Mouse (Mus musculus) ovary, adult 18-20 months (tissue): ENCODE measurements around the gene Cops3.

Experiments
- DNase-seq: peaks from one replicate; pipeline ENCODE4 v3.0.0; 2022; ENCODE audit warnings: low spot score, mixed read lengths

The Cops3 gene

DNA sequence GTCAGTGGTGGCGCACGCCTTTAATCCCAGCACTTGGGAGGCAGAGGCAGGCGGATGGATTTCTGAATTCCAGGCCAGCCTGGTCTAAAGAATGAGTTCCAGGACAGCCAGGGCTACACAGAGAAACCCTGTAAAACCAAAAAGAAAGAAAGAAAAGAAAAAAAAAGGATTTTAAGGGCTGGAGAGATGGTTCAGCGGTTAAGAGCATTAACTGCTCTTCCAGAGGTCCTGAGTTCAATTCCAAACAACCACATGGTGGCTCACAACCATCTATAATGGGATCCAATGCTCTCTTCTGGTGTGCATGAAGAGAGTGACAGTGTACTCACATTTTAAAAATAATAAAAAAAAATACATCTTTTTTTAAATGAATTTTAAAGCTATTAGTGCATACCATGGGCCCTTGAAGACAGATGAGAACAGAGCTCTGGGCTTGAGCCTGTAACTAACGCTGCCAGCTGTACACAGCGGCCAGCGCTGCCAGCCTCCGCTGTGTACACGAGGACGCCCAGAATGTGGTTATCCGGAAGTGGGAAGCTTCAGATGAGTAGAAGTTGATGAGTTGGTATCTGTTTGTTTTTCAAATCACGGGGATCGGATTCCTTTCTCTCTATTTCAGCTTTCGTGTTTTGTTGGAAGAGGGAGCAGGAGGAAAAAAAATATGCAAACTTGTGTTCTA, 29.0 kb downstream of the Cops3 start:
- no peak for DNase-seq

DNA sequence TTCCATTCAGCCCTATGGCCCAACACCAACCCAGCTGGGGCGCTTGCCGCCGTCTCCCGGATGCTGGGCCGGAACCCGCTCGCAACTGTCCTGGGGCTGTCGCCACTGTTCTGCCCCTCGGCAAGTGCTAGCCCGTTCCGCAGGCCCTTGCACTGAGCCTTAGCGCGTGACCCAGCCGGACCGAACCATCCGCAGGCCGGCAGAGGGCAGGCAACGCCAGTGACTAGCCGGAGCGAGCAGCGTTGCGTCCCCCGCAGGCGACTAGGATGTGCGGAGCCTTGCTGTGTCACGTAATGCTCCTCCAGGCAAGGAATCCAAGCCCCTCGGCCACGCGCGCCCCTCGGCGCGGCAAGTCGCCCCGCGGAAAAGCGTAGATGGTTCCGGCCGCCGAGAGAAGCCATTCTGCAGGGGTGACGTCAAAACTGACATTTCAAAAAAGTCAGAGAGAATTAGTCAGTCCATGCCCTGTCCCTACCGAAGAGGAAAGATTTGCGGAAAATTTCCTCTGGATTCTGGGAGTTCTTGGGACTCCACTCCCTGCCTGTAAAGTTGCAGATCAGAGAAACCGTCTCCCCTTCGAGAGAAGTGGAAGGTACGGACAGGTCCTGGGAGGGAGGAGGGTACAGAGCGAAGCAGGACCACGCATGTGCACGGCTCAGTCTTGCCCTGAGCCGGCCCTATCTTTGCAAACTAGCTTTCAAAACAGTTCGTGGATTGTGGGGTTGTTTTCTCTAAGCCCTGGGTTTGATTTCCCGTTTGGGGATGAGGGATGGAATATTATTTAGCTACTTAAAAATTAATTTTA, 29.8 kb downstream of the Cops3 start, which contains the start of gene Flcn:
TSS of gene Flcn (minus strand) at position 347 of the 805 bp plus-strand sequence.
- DNase-seq: peak; percentile 72

DNA sequence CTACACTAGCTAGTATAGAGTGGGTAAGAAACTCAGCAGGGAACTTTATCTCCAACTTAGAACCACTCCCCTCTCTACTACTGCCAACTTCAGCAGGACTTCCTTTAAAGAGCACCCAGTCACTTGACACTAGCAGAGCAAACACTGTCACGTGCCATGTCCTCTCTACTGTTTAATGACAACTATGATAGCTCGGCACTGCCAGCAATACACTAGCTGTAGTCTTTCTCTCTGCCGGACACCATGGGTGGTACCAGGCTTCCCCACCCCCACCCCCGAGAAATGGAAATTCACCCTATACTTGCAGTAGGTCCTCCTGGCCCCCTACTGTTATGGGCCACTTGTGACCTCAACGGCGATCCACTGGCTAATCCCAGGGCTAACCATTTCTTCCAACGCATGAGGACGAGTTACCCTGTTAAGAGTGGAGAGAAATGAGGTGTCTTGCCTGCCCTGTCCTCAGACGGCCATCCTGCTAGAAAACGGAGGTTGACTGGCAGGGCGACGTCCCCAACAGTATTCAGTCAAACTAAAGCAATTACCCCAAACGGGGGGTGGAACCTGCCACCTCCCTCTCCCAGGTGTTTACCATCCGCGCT, 30.5 kb downstream of the Cops3 start:
- no peak for DNase-seq

DNA sequence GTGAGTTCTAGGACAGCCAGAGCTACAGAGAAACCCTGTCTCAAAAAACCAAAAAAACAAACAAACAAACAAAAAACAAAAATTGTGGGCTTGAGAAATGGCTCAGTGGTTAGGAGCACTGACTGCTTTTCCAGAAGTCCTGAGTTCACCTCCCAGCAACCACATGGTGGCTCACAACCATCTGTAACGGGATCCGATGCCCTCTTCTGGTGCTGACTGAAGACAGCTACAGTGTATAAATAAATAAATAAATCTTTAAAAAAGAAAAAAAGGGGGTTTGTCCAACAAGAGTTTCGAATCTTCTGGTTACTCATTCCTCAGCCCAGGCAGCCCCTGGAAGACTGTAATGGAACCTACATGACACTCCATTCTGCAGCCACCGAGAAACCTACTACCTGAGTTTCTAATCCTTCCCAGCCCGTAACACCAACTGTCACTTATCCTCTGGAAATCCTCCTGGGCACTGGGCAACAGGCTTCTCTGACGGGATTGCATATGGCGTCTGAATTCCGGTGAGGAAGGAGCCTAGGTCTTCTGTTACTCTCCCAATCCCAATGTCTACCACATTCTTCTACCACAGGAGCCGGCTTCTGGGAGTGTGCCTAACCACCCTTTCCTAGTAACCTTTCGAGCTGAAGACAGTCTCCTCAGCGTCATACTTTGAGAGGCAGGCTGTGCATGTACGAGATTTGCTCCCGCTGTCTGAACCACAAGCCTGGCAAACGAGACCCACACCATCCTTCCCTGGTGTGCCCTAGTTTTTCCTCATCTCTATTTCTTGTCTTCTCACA, 31.3 kb downstream of the Cops3 start:
- DNase-seq: no peak

DNA sequence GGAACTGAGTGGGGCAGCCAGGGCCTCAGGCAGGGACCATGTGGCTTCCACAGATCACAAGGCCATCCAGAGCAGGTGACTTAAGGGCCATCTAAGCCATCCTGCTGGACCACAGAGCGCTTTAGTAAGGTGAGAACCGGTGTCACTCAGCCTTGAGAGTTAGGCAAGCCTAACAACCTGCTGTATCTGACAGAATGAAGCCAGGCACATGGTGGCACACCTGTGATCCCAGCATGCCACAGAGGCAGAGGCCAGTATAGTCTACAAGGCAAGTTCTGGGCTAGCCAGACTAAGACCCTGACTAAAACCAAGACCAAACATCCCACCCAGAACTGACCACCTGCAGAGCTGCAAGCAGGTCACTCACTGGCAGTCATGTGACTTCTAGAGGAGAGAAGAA, 34.0 kb downstream of the Cops3 start:
- no peak for DNase-seq

DNA sequence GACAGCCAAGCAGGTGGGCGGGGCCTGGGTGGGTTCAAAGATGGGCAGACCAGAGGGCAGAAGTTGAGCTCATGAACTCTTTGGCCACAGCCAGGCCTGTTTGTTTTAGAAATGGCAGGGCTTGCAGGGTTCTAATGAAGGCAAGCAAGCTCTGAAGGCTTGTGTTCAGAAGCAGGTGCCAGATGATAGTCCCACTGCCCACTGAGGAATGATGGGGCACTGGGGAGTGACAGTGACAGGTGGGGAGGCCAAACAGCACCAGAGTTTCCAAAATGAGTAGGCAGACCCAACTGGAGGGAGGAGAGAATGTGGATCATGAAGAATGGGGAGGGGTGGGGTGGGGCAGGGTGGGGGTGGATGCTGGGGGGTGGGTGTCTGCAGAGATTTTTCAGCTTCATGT, 34.4 kb downstream of the Cops3 start:
- no peak for DNase-seq

DNA sequence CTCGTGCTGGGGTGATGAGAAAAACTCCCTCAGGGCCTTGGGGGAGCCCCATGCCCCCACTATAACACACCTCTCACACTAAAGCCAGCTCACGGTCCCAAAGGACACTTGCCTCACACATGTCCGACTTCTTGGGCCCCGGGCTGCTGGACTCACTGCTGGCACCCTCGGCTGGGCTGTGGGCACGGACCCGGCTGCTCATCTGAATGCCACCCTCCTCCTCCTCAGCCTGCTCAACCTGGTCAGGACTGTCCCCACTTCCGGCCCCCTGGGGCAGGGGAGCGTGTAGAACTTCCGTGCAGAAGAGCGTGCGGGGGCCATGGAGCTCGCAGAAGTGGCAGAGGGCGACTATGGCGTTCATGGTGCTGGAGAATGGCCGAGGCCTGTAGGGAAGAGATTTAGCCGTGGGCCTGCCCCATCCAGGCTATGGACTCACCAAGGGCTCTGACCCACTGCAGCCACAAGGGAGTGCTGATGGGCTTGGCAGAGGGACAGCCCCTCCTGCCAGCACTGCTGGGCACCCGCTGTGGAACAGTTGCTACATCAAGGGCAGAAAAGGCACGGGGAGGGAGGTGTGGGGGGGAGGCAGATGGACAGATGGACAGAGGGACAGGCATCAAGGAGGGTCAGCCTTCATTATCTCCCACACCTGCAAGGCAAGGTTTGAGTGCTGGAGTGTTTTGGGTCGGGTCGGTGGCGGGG, 35.1 kb downstream of the Cops3 start:
- no peak for DNase-seq

DNA sequence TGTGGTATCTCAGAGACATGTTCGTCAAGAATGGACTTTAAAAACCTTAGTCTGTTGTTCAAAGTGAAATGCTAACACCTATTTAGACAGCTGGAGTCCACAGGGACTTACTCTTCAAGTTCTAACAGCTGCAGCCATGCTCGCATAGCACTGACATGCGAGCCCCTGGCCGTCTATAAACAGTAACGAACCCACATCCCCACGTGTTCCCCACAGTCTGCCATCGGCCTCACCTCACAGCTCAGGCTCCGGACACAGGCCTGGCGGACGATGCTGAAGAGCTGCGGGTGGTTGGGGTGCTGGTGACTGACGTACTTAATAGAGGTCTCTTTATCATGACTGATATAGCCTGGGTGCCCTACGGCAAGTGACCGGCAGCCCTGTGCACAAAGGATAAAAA, 36.1 kb downstream of the Cops3 start:
- DNase-seq: no peak

DNA sequence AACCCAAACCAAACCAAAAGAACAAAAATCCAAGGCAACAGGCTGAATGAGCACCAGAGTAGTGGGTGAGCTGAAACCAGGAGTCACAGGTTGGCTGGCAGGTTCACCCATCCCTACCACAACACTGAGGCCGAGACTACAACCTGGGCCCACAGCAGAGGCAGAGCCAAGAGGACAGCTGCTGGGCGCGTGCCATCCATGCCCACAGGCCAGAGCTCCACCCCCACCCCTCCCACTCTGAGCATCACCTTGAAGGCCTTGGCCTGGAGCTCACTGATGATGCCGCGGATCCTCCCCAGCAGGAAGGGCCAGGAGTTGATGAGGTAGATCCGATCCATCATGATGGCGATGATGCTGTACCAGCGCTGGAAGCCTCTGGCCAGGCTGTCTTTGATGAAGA, 37.8 kb downstream of the Cops3 start:
- DNase-seq: no peak

DNA sequence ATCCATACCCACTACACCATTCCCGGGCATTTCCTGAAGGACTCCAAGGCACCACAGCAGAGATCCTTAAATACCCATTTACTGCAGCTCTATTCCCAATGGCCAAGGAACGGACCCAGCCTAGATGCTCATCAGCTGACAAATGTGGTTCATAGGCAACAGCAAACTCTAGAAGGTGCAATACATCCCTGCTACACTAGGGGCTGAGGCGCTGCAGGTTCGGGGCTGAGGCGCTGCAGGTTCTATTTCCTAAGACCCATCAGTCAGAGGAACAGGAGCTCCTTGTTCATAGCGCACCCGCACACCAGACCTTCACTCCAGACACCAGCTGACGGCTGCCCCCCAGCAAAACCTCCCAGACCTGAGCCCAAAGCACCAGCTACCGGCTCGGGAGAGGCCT, 39.2 kb downstream of the Cops3 start:
- DNase-seq: no peak

DNA sequence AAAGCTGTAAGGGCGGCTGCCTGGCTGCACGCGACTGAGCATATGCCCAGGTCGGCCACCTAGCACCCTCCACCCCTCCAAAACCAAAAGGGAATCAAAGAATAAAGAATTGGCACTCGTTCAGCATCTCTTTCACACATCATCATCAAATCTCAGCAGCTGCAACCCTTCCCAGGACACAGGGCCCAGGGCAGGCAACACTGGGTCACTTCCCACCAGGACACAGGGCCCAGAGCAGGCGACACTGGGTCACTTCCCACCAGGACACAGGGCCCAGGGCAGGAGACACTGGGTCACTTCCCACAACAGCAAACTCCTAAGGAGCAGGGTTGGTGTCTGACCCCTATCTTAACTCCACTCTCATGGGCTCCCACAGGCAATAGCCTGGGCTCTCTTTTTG, 46.2 kb downstream of the Cops3 start:
- no peak for DNase-seq

DNA sequence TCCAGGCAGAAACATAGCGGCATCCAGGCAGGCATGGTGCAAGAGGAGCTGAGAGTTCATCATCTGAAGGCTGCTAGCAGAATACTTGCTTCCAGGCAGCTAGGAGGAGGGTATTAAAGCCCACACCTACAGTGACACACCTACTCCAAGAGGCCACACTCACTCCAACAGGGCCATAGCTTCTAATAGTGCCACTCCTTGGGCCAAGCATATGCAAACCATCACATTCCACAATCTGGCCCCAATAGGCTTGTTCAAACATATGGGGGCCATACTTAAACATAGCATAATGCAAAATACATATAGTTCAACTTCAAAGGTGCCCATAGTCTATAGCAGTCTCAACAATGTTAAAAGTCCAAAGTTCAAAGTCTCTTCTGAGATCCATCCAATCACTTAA, 50.3 kb downstream of the Cops3 start:
- DNase-seq: no peak

DNA sequence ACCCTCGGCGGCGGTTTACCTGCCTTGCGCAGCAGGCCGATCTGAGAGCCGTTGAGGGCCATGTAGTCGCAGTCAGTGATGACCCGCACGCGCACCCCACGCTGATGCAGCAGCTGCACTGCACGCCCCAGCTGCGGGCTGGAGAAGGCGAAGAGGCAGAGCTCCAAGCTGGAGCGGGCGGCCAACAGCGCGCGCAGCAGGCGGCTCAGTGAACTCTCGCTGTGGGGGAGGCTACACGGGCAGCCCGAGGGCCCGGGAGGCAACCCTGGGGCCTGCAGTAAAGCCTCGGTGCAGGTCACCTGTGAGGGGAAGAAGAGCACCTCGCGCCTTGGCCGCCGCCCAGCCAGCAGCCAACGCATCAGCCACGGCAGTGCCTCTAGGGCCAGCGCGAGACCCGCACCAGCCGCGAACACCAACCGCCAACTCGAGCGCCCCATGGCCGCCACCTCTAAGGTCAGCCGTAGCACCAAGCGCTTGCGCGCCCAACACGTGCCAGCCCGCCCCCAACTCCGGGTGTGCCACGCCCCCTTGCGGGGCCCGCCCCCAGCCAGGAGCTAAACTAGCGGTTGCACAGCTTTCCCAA, 52.3 kb downstream of the Cops3 start, which contains the start of gene Pld6:
TSS of gene Pld6 (minus strand) at position 447 of the 583 bp plus-strand sequence.
- DNase-seq: peak; percentile 37

DNA sequence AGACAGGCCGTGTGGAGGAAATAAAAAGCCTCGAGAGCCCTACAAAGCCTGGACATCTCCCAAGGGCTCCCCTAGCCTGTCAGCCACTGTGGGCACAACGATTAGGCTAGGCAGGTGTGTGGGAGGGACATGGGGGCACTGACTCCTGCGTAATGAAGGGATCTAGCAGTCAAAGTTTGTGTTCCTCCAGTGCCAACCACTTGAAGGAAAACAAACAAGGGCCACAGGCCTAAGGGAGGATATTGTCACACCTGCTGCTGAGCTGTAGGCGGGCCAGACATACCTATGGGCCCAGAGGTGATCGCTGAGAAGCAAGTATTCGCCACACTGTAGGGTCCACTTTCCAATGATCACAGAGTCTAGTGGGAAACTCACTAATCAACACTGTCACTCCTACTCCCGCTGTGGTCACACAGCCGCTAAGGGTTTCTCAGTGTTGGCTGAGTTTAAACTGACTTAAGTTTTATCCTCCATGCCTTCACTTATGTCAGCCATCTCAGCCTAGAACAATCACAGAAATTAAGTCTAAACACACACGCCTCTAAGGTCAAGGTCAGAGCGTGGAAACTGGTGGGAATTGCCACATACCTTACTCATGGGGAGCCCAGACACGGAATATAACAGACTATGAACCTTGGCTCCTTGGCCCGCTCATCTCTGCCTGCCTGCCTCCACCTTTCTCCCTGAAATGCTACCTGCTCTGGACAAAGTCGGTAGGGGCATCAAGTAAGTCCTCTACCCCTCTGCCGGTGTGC, 53.0 kb downstream of the Cops3 start:
- DNase-seq: no peak

DNA sequence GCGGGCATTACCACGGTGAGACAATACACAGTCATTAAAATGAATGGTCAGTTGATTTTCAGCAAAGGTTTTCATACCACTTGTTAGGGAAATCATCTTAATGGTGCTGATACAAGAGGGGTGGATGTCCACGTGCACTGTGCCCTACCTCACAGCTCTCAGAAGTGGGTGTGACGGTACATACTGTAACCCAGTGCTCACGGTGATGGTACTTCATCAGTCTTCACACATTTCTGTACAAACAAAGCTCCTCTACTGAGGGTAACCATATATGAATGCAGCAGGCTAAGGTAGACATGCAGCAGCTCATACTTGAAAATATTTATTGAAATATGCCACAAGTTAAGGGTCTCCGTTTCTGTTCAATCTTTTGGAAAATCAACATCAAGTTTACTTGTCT, 56.0 kb downstream of the Cops3 start:
- no peak for DNase-seq

DNA sequence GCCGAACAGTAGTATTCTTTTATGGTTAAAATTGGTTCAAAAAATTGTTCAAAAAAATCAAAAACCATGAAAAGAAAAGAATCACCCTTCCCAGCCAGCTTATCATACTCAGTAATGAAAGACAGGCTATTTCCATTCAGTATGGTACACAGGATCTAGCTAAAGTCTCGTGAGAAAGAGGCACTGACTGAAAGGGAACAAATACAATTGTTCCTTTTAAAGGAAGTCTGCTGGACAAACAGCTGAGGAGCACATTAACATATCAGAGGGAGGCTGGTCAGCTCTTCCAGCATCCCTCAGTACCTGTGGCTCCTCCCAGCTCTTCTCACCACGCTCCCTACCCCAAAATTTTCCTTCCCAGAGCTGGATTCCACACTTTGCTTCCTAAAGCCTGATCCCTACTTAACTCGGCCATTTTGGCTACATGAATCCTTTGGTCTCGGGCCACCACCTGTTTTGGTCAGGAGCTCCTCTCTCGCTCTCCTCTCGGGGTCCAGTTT, 57.5 kb downstream of the Cops3 start:
- no peak for DNase-seq

DNA sequence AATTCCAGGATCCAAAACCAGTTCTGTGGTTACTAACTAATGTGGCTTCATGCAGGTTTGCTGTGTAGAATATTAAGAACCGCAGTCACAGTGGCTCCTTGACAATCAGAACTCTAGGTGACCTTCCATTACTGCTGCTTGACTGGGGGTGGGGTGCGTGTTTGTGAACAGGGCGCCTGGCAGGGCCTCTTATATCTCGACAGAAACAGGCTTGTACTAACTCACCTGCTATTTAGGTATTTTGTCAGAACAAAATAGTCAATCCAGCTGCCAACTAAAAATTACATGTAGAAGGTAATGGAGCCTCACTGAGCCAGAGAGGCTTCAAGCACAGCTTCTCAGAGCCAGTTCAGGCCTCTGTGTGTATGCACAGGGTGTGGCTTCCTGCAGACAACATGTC, 59.4 kb downstream of the Cops3 start:
- DNase-seq: no peak

DNA sequence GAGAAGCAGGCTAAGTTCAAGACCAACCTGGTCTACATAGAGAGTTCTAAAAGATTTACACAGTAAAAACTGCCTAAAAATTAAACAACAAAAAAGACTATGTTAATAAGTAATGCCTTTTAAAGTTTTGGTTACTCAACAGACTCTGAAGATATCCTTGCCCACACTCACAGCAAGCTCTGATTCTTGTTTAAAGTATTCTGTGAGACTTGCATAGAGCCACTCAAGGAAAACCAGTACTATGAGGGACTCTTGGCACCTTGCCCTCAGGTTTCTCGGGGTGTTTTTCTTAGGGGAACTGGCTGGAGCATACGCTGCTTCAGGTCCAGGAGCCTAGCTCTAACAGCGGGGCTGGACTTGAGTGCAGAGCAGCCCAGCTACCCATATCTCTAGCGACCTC, 60.2 kb downstream of the Cops3 start:
- DNase-seq: no peak

DNA sequence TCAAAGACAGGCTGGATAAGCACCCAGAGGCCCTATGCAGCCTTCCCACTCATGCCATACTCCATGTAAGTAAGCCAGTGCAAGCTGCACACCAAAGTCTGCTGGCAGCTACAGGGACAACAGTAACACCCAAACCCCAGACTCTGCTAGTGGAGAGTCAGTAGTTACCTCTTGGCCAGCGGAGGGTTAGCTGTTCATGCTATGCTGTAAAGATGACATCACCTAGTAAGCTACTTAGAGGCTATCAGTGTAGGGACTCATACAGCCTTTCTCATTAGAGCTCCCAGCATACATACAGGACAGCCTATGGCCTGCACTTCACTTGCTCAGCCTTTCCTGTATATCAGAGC, 60.8 kb downstream of the Cops3 start:
- DNase-seq: no peak

DNA sequence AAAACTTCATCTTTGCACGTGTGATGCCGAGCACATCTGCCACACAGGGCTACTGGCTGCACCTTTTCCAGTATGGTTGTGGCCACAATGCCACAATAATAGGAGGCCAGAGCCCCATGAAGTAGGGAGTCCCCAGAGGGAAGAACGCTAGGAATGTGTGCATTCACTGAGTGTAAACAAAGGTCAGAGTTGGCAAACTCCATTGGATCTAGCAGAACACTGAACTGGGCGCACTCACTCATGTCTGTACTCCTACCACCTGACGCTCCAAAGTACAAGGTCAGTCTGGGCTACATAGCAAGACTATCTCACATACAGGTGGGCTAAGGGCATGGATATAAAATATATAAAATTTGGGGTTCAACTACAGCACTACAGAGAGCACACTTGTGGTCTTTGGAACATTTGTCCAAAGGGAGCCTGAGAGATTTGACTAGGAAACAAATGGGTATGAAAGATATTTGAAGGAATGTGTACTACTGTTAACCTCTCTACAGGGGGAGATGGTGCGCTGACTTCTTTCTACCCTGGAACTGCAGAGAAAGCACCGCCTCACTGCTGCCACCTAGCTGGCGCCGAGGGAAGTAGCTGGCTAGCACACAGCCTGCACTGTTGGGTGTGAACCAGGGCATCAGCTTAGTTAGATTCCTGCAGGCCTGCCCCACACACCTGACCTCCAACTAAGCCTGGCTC, 61.3 kb downstream of the Cops3 start:
- no peak for DNase-seq
